8 mouse cellular contexts compared by ENCODE assay signal in the genomic region with DNA sequence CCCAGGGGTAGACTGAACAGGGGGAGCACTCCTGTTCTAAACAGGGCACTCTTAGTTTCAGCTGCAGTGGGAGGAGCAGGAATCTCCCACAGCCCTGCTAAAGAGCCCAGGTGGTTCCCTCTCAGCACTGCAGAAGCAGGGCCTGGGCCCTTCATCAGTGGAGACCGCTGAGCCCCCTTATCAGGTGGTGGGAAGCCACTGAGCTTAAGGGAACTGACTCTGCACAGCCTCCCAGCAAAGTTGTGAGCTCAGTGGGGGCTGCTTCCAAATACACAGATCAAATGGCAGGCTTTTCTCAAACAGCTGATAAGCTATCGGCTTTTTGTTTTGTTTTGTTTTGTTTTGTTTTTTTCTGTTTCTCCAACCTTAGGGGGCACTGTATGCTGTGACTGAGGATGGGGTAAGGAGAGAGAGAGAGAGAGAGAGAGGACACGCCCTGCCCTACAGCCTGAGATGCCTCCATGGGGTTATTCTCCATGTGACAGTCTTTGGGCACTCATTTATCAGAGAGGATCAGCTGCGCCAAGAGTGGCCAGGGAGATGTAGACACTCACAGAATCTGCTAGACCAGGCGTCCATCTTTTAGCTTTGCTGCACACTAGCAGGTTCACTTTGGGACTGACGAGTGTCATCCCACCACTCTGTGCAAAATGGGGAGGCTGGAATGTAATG.
DNase-seq lines count a peak whose midpoint lies in the region; ATAC-seq lines count a peak whose summit lies in the region.

No protein-coding gene starts in this region.

- H3K36me3 ChIP-seq in heart, embryonic 14.5 days (ENCODE audit: control insufficient read depth, insufficient read depth, low read length), result 0 out of 2 replicates have a peak, but pooled peaks cover 16% of the 10 kb centered on the region
- no peaks in the 10 kb centered on the region for H3K36me3 ChIP-seq in midbrain, embryonic 14.5 days (ENCODE audit: control insufficient read depth, insufficient read depth, low read length)

- 0 out of 4 replicates have a peak overlapping the region, but pooled peaks of 1 of the 2 experiments have one; percentile 21 for H3K27ac ChIP-seq in heart, embryonic 14.5 days (replicated peaks in 1 of 2; ENCODE audit: control insufficient read depth in 1 of 2, insufficient read depth in 1 of 2, low read depth in 2 of 2, low read length in 2 of 2)
- H3K27ac ChIP-seq in brown adipose tissue, adult 24 weeks (replicated peaks; ENCODE audit: low read depth, low read length), result no peak overlapping the region
- no peak overlapping the region for H3K27ac ChIP-seq in midbrain, embryonic 14.5 days (replicated peaks; ENCODE audit: low read depth, low read length)

- peak overlapping the region; percentile 67; the same call in 1 of the 2 replicates for H3K9ac ChIP-seq in heart, embryonic 14.5 days (ENCODE audit: low read length)
- H3K9ac ChIP-seq in midbrain, embryonic 14.5 days (replicated peaks; ENCODE audit: low read length), result no peak overlapping the region

- WGBS in heart, embryonic 14.5 days, result 54% methylated on average over 6 of the region's 6 CpGs
- WGBS in midbrain, embryonic 14.5 days, result 74% methylated on average over 6 of the region's 6 CpGs

- intact Hi-C loops in heart, postnatal 25 days (cut with DNase I), result no loop called here

- no peaks in the 10 kb centered on the region for H3K9me3 ChIP-seq in heart, embryonic 14.5 days (ENCODE audit: control insufficient read depth, low read length)
- no peaks in the 10 kb centered on the region for H3K9me3 ChIP-seq in midbrain, embryonic 14.5 days (ENCODE audit: control insufficient read depth, low read length)

- no peak for DNase-seq in heart, postnatal 25 days (ENCODE audit: low spot score)
- no peak for DNase-seq in midbrain, embryonic 14.5 days
- DNase-seq in testis, postnatal 14 days (ENCODE audit: low spot score), result no peak
- DNase-seq in right cerebral cortex, postnatal 14 days, result no peak
- no peak for DNase-seq in frontal cortex, adult 2 months (ENCODE audit: extremely low spot score in 1 of 2, low spot score in 1 of 2)

- no peaks in the 10 kb centered on the region for H3K27me3 ChIP-seq in heart, embryonic 14.5 days (ENCODE audit: control insufficient read depth, insufficient read depth, low read length)
- peaks cover 13% of the 10 kb centered on the region for H3K27me3 ChIP-seq in midbrain, embryonic 14.5 days (ENCODE audit: control insufficient read depth, insufficient read depth, low read length)

- H3K4me3 ChIP-seq in heart, embryonic 14.5 days (ENCODE audit: control insufficient read depth in 1 of 2, insufficient read depth in 1 of 2, low read depth in 1 of 2, low read length in 2 of 2), result peak overlapping the region; percentile 5 to 51; a peak in 1 of 4 replicates
- H3K4me3 ChIP-seq in brown adipose tissue, adult 24 weeks (ENCODE audit: insufficient read depth, low read depth, low read length), result peak overlapping the region; percentile 12; the same call in 1 of the 2 replicates
- no peak overlapping the region for H3K4me3 ChIP-seq in midbrain, embryonic 14.5 days (replicated peaks; ENCODE audit: low read depth, low read length)

- peak overlapping the region; percentile 96 for H3K4me2 ChIP-seq in heart, embryonic 14.5 days (ENCODE audit: low read length)
- H3K4me2 ChIP-seq in midbrain, embryonic 14.5 days (ENCODE audit: low read length), result peak overlapping the region; percentile 98

- no peak for ATAC-seq in heart, embryonic 14.5 days (ENCODE audit: insufficient number of reproducible peaks, insufficient read depth, low FRiP score, low read depth)
- ATAC-seq in hematopoietic stem cell, adult 5-6 weeks (replicated peaks in 1 of 2; ENCODE audit: insufficient read depth in 1 of 2, low FRiP score in 2 of 2, low TSS enrichment in 1 of 2, low read depth in 1 of 2, poor library complexity in 2 of 2, severe bottlenecking in 2 of 2), result peak; percentile 5 to 6; a peak in 1 of 4 replicates
- ATAC-seq in midbrain, embryonic 14.5 days (ENCODE audit: low FRiP score, low TSS enrichment), result no peak

- peaks cover 29 to 43% of the 10 kb centered on the region in 2 experiments for H3K4me1 ChIP-seq in heart, embryonic 14.5 days (ENCODE audit: control insufficient read depth in 2 of 2, insufficient read depth in 2 of 2, low read length in 2 of 2)
- H3K4me1 ChIP-seq in brown adipose tissue, adult 24 weeks (ENCODE audit: control insufficient read depth, insufficient read depth, insufficient read length, low read length), result peaks cover 11% of the 10 kb centered on the region
- H3K4me1 ChIP-seq in midbrain, embryonic 14.5 days (ENCODE audit: control insufficient read depth, insufficient read depth, low read length), result peaks cover 22% of the 10 kb centered on the region

Comparison
In these comparisons a context has a peak if more than half of its experiments do, and no peak if none do; other contexts are left out.
1. ATAC-seq: peak in hematopoietic stem cell, adult 5-6 weeks (2 of 2); none in heart, embryonic 14.5 days (single experiment) and midbrain, embryonic 14.5 days (single experiment).